Mouse (Mus musculus): ENCODE data around the gene Hist1h2bl.

GRCm38 (mm10) chr13:21677305-21677704 lies 38.6 kb downstream of the Hist1h2bl start, which contains the start of gene Olfr1360:
- TF ChIP-seq POLR2A (IDR thresholded peaks at IDR 0.05; ENCODE audit: insufficient read depth, low read depth, low read length) = no peak
- TF ChIP-seq CTCF (IDR thresholded peaks at IDR 0.05) = no peak
- no peak for TF ChIP-seq EP300 (IDR thresholded peaks at IDR 0.05; ENCODE audit: insufficient read depth, low read depth, low read length)
